Mouse (Mus musculus) adrenal gland, postnatal 10 days (tissue): ENCODE measurements at regions not wholly inside any gene's neighbourhood (a gene's known extent, or its start where the extent isn't known, plus 50 kb on each side); places are given as distances from the start of the nearest gene placed in this dataset.

Source experiments
- DNase-seq: peaks from one replicate; pipeline ENCODE4 v3.0.0; 2021; ENCODE audit warnings: mixed read lengths

- no peak for DNase-seq
Measured at GRCm38 (mm10) chr13:28794547-28794946, 159.0 kb downstream of the Sox4 start.

- no peak for DNase-seq
Measured at GRCm38 (mm10) chr13:28793166-28793935, 160.2 kb downstream of the Sox4 start.

- no peak for DNase-seq
Measured at GRCm38 (mm10) chr13:28792461-28793165, 160.9 kb downstream of the Sox4 start.

- no peak for DNase-seq
Measured at GRCm38 (mm10) chr13:28790381-28790780, 163.1 kb downstream of the Sox4 start.

GRCm38 (mm10) chr13:28787331-28787643 lies 166.2 kb downstream of the Sox4 start:
- no peak for DNase-seq

GRCm38 (mm10) chr13:28786629-28787330 lies 166.7 kb downstream of the Sox4 start:
- DNase-seq, result peak; percentile 42

- no peak for DNase-seq
Measured at GRCm38 (mm10) chr13:28782497-28783246, 170.8 kb downstream of the Sox4 start.

- DNase-seq, result no peak
Measured at GRCm38 (mm10) chr13:28782081-28782480, 171.4 kb downstream of the Sox4 start.

- DNase-seq, result no peak
Measured at GRCm38 (mm10) chr13:28781660-28782059, 171.9 kb downstream of the Sox4 start.

GRCm38 (mm10) chr13:28780462-28780861 lies 173.1 kb downstream of the Sox4 start:
- DNase-seq, result no peak

- DNase-seq, result no peak
Measured at GRCm38 (mm10) chr13:28775142-28775815, 178.2 kb downstream of the Sox4 start.

- no peak for DNase-seq
Measured at GRCm38 (mm10) chr13:28774649-28775048, 178.9 kb downstream of the Sox4 start.

- no peak for DNase-seq
Measured at GRCm38 (mm10) chr13:28773466-28773865, 180.0 kb downstream of the Sox4 start.

- DNase-seq, result no peak
Measured at GRCm38 (mm10) chr13:28770531-28770930, 183.0 kb downstream of the Sox4 start.

- no peak for DNase-seq
Measured at GRCm38 (mm10) chr13:28770018-28770417, 183.5 kb downstream of the Sox4 start.

GRCm38 (mm10) chr13:28768717-28769426 lies 184.6 kb downstream of the Sox4 start:
- no peak for DNase-seq

- no peak for DNase-seq
Measured at GRCm38 (mm10) chr13:28762555-28762954, 191.0 kb downstream of the Sox4 start.

- no peak for DNase-seq
Measured at GRCm38 (mm10) chr13:28759026-28759425, 194.5 kb downstream of the Sox4 start.

- peak; percentile 61 for DNase-seq
Measured at GRCm38 (mm10) chr13:28757846-28758522, 195.5 kb downstream of the Sox4 start.

GRCm38 (mm10) chr13:28756915-28757765 lies 196.4 kb downstream of the Sox4 start:
- peak; percentile 10 for DNase-seq
